Mouse (Mus musculus) heart, adult 11 months (tissue): ENCODE measurements around the gene Plekha4.
A peak's percentile ranks its signal among the peaks of the same experiment; 100 is the strongest.

ENCODE experiments used
- DNase-seq: peaks from one replicate; pipeline ENCODE4 v3.0.0; 2022

Gene Plekha4

DNA sequence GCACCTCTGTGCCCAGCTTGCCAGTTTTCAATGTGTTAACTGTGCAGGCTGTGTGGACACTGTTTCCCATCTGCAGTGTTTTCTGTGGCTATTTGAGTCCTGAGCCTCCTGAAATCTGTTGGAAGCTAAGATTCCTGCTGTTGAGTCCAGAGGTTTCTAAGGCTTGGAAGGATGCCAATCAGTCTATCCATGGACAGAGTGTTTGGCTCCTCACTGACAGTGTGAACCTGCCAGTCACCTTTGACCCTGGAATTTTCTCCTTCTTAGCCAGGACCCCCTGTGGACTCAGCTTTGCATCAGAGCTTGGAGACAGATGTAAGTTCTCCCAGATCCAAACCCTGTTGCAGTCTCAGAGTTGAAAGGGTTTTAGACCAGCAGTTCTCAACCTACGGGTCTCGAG is 14.1 kb downstream of the Plekha4 start:
- no peak for DNase-seq

GRCm38 (mm10) chr7:45544525-45544924 is 18.4 kb downstream of the Plekha4 start:
- no peak for DNase-seq

GRCm38 (mm10) chr7:45549641-45550436 is 23.7 kb downstream of the Plekha4 start:
- no peak for DNase-seq

GRCm38 (mm10) chr7:45550821-45551511 is 24.8 kb downstream of the Plekha4 start:
- DNase-seq = no peak

DNA sequence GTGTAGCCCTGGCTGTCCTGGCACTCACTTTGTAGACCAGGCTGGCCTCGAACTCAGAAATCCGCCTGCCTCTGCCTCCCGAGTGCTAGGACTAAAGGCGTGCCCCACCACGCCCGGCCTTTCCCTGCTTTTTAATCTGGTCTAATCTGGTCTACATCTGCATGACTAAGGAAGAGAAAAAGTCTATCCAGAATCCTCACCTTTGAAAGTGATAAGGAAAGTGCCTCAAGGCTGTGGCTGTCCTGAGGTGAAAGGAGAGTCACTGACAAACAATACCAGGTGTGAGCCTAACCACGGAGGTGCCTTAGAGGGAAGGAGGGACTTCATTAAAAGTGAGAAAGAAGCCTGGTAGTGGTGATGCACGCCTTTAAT is 25.4 kb downstream of the Plekha4 start:
- no peak for DNase-seq

- no peak for DNase-seq
Observed at GRCm38 (mm10) chr7:45553519-45553918, 27.4 kb downstream of the Plekha4 start.

DNA sequence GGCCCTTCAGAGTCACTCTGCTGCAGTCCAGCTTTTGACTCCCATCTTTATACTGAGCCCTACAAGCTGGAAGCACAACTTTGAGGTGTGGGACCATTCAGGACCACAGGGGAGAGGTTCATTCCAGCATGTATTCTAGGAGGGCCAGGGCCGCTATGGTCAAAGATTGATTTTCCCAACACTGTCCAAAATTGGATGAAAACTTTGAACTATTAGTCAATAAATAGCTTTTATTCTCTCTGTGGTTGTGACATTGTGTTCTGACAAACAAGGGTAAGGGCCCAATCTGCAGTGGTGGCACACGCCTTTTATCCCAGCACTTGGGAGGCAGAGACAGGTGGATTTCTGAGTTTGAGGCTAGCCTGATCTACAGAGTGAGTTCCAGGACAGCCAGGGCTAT is 27.9 kb downstream of the Plekha4 start:
- DNase-seq = no peak

DNA sequence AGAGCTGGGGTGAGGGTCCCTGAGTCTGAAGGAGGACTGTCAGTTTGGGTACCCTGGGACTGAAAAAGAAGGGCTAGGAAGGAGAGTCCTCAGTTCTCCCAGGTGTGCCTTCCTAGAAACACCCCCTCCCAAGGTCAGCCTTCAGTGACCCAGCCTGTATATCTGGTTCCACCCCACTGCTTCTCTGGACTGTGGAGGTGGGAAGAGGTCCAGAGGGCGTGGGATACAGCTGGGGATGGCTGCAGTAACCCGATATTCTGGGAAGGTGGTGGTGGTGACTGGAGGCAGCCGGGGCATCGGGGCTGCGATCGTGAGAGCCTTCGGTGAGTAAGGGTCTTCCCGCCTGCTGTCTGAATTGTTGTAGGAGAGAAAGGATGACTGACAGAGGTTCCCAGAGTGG is 28.6 kb downstream of the Plekha4 start, which contains the start of gene Hsd17b14:
Gene Hsd17b14, plus strand, starts transcription at position 150 of the 400 bp plus-strand sequence.
- DNase-seq = no peak

- peak; percentile 94 for DNase-seq
Observed at GRCm38 (mm10) chr7:45555787-45556186, 29.7 kb downstream of the Plekha4 start.

DNA sequence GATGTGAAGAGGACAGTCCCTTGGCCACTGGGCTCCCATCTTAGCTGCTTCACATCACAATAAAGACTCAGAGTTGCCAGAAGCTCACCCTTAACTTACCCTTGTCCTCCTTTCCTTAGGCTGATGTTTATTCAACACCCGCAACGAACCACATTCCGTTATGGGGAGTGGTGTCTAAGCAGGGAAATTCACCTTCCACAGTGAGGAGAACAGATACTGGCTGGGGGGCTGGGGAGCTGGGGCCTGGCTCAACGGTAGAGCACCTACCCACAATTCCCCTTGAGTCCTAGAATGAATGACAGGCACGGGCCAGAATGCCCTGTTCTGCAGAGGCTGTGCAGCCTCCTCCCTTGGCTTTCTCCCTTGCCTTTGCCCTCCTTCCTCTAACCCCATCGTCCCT is 32.8 kb downstream of the Plekha4 start:
- no peak for DNase-seq

- DNase-seq = no peak
Observed at GRCm38 (mm10) chr7:45560241-45560640, 34.1 kb downstream of the Plekha4 start.

DNA sequence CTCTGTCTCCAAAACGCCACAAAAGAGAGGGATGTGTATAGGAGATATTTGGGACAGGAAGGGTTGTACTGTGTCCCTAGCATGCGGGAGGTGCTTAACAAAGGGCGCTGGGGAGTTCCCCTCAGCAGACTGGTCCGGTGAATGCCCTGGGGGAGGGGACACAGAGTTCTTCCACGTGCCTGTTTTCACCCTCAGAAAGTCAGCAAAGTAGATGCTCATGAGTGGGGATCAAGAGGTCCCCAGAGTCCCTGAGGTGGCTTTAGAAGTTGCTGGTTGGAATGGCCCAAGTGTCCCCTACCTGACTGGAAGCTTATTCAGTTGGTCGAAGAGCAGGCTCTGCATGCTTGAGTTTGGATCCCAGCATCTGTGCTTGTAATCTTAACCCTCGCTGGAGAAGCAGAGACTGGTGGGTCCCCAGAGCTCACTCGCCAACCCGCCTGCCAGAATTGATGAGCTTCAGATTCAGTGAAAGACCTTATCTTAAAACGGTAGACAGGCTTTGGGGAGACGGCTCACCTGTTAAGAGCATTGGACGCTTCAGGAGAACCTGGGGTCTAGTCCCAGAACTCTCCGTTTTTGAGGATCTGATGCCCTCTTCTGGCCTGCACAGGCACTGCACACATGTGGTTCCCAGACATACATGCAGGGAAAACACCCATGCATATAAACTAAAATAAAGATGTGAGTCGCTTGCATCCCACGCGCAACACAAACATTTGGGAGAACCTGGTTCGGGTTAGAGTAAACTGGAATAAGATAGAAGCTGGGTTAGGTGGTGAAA is 34.9 kb downstream of the Plekha4 start:
- DNase-seq = peak; percentile 97

GRCm38 (mm10) chr7:45561624-45562520 is 35.7 kb downstream of the Plekha4 start:
- peak; percentile 92 for DNase-seq

GRCm38 (mm10) chr7:45564811-45565210 is 38.7 kb downstream of the Plekha4 start:
- DNase-seq = no peak

DNA sequence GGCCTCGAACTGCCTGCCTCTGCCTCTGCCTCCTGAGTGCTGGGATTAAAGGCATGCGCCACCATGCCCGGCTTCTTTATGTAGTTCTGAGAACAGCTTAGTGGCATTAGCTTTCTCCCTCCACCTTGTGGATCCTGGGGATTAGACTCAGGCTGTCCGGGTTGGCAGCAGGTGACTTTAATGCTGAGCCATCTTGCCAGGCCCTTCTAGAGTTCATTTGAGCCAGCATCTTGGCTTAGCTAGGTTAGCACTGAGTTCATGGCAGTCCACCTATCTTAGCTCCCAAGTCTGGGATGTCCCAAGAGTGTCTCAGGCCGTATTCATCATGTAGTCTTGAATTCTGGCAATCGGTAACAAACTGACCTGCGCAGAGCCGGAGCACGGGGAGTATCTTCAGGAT is 39.3 kb downstream of the Plekha4 start:
- DNase-seq = no peak

DNA sequence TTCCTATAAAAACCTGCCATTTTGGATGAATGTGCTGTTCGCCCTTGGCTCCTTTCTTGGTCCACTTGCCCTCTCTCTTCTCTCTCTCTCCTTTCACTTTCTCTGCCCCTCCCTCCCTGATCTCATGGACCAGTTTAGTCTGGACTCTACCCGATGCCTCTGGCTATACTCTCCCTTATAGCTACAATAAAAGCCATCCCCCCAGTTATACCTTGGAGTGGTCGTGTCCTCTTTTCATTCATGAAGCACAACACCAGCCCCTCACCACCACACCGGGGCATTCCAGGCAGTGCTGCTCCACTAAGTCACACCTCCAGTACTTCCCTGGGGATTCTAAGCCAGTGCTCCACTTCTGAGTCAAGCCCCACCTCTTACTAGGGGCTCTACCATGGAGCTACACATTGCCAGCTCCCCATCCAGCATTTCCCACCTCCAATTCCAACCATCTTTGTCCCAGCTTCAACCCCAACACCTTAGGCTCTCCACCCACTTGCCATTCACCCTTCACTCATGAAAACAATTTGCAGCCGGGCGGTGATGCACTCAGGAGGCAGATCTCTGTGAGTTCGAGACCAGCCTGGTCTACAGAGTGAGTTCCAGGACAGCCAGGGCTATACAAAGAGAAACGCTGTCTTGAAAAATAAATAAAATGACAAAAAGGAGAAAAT is 41.1 kb downstream of the Plekha4 start:
- DNase-seq = peak; percentile 91

DNA sequence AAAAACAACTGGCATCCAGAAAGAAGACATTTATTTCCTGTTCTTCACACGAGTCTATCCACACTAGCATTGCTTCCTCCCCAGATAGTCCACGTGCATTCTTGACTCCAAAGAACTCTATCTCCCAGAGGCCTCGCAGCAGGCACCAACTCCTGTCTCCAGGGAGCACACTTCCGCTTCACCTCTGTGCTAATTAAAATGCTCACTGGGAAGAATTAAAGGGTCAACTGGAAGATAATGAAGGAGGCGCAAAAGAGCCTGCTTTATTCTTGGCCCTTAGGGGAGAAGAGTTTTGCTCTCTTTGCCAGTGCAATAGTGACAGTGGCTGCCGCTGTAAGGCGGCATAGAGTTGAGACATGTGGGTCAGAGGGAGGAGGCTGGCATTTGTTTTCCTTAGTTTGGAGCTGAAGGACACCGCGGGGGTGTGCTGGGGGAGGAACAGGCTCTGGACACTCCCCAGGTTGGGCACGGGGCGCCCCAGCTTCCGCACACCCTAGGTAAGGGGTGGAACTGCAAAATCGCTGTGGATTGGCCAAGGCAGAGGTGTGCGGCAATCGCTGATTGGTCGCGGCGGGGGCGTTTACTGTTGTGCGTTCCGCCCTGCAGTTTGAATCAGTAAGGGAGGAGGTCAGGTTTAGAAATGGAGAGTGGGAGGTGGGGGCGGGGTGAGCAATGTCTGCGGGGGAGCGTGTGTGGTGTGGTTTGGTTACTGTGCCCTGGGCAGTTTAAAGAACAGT is 41.8 kb downstream of the Plekha4 start:
- DNase-seq = peak; percentile 100

GRCm38 (mm10) chr7:45568601-45569473 is 42.7 kb downstream of the Plekha4 start:
- DNase-seq = no peak

DNA sequence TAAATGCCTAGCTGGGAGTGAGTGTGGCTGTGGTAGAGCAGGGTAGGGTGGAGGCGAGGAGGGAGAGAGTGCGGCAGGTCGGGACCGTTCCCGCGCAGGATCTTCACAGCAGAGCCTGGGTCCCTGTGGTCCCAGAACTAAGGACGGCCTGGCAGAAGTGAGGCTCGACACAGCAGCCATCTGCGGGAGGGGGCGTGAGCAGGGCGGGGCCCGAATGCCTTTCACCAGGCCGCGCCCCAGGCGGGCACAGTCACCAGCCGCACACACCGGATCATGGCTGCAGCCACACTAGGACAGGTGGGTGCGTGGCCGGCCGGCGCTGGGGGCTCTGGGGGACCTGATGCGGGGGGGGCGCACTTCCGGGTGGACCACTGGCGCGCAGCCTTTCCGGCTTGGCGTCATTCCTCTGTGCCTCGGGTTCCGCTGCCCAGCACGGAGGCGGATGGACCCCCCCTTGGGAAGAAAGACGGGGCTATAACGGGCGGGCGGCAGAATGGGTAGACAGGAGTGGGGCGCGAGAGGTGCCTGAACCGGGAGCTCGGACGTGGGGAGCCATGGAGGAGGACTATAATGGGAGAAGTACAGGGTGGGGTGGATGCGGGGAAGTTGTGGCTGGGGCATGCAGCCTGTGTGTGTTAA is 44.1 kb downstream of the Plekha4 start, which contains the start of gene Bcat2:
Gene Bcat2, plus strand, starts transcription at position 51 of the 639 bp plus-strand sequence.
- DNase-seq = peak; percentile 98
